Mouse (Mus musculus) urinary bladder, postnatal 36 days (tissue): ENCODE measurements around the gene Prr13.

Experiments used
- DNase-seq, 2 experiments: peaks; one replicate each; pipeline ENCODE4 v3.0.0; 2022; ENCODE audit warnings: low spot score in 2 of 2, mixed read lengths in 1 of 2

Gene Prr13

DNA sequence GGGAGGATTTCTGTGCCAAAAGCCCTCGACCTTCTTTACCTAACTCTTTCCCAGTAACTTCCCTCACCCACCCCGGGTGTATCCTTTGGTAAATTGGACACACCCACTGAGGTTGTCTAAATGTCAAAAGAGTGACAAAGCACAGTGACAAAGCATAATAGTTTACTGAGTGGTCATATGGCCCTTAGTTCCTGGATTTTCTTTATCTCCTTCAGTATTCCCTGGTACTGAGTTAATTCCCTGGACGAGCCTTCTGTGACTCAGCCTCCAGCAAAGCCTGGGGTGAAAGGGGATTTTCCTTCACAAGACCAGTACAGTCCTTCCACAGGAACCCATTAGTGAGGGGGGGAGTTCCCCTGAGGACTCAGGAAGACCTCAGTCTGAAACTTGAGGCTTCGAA lies 2.1 kb downstream of the Prr13 start:
- no peak for DNase-seq

GRCm38 (mm10) chr15:102461430-102462075 lies 2.7 kb downstream of the Prr13 start:
- DNase-seq = no peak

DNA sequence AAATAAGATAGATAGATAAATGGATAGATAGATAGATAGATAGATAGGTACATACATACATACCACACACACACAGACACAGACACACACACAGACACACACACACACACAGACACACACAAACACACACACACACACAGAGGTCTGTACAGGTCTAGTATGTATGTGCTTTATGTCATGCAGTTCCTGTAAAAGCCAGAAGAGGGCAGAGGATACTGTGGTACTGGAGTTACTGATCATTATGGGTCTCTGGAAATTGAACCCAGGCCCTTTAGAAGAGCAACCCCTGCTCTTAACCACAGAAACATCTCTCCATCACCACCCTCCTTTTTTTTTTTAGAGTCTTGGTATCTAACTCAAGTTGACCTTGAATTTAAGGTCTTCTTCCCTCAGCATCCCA lies 4.8 kb downstream of the Prr13 start:
- DNase-seq = no peak

GRCm38 (mm10) chr15:102468675-102469370 lies 10.0 kb downstream of the Prr13 start:
- DNase-seq = no peak

- DNase-seq = peak; percentile 88 to 96
Measured at GRCm38 (mm10) chr15:102470183-102470604, 11.4 kb downstream of the Prr13 start, which contains the start of gene Pcbp2. Gene Pcbp2 (plus strand): TSS chr15:102470539.

GRCm38 (mm10) chr15:102470605-102471294 lies 11.9 kb downstream of the Prr13 start:
- DNase-seq = peak; percentile 70 to 74

- no peak for DNase-seq
Measured at GRCm38 (mm10) chr15:102471295-102471645, 12.4 kb downstream of the Prr13 start.

DNA sequence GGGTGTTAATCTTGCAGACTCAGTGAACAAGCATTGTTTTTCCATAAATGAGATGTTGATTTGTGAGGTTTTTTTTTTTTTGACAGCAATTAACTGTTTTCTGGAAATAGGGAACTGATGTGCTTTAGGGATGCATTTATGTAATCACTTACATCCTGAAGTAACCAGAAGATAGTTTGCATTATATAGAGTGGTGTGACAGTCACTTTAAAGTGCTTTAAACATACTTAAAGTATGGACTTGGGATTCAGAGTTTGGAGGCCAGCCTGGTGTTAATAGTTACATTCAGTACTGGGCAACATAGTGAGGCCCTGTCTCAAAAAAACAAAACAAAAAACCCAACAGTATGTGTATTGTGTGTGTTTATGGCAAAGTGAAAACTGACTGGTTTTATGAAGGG lies 12.9 kb downstream of the Prr13 start:
- no peak for DNase-seq

- no peak for DNase-seq
Measured at GRCm38 (mm10) chr15:102473246-102473645, 14.4 kb downstream of the Prr13 start.

DNA sequence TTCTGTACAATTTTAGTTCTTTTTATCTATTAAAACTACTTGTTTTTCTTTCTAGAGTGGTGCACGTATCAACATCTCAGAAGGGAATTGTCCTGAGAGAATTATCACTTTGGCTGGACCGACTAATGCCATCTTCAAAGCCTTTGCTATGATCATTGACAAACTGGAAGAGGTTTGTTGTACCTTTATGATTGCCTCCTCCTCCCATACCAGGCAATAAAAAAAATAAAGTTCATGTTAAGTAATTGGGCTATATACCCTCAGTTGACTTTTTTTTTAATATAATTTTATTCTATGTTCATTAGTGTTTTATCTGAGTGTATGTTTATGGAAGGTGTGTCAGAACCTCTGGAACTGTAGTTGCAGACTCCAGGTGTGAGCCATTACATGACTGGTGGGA lies 15.7 kb downstream of the Prr13 start:
- no peak for DNase-seq

DNA sequence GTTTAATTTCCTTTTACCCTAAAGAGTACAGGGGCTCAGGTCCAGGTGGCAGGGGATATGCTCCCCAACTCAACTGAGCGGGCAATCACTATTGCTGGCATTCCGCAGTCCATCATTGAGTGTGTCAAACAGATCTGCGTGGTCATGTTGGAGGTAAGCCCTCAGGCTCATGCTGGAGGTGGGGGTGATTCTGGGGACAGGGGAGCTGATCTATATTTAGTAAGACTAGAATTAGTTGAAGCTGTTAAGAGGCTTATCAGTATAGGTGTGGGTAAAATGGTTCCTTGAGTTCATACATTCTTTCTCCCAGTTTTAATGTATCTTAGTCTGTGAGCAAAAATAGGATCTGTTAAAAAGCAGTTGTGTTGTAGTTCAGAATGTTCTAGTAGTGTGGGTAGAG lies 24.3 kb downstream of the Prr13 start:
- no peak for DNase-seq

DNA sequence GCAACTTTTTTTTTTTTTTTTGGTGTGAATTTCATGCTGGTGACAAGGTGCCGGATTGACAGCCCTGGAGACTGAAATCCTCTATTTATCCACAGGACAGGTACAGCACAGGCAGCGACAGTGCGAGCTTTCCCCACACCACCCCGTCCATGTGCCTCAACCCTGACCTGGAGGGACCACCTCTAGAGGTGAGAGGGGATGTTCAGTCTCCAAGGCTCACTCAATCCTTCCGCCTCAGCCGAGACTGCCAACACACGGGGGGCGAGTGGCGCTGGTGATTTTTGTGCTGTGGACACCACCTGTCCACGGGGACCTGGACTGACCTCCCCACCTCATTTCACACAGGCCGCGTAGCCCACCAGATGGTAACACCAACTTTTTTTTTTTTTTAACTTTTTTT lies 27.0 kb downstream of the Prr13 start:
- DNase-seq = no peak

GRCm38 (mm10) chr15:102487664-102488063 lies 28.8 kb downstream of the Prr13 start:
- no peak for DNase-seq

GRCm38 (mm10) chr15:102498322-102498721 lies 39.5 kb downstream of the Prr13 start:
- DNase-seq = no peak

DNA sequence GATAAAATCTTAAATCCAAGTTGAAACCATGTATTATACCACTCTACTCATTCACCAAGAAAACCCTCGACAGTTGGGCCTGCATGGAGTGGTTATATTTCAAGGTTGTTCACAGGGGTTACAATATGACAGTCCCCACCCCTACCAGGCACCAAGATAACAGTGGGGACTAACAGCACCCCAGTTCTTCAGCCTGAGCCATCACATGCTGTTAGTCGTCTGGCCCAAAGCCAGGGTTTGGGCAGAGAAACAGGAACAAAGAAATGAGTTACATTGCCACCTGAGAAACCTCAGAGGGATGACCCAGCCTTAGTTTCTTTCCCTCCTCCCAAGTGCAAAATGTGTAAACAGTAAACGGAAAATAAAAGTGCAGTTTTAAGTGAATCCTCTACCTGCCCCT lies 40.5 kb downstream of the Prr13 start:
- DNase-seq = no peak

- no peak for DNase-seq
Measured at GRCm38 (mm10) chr15:102499851-102500250, 41.0 kb downstream of the Prr13 start.

DNA sequence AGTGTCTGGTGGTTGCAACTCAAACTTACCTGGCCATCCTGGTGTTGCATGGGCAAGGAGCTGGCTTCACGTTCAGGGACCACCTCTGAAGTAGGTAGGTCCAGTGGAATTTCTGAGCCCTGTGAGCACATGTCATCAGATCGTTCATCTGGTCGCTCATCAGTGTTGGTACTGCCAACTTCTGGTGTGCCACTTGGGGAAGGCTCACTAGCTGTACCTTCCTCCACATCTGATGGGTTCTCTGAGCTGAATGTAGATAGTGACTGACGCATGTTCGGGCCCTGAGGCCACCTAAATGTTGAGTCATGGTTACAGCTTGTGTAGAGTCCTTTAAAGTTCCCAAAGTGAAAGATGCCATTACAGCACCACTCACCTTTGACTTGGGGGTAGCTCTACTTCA lies 41.7 kb downstream of the Prr13 start:
- no peak for DNase-seq

DNA sequence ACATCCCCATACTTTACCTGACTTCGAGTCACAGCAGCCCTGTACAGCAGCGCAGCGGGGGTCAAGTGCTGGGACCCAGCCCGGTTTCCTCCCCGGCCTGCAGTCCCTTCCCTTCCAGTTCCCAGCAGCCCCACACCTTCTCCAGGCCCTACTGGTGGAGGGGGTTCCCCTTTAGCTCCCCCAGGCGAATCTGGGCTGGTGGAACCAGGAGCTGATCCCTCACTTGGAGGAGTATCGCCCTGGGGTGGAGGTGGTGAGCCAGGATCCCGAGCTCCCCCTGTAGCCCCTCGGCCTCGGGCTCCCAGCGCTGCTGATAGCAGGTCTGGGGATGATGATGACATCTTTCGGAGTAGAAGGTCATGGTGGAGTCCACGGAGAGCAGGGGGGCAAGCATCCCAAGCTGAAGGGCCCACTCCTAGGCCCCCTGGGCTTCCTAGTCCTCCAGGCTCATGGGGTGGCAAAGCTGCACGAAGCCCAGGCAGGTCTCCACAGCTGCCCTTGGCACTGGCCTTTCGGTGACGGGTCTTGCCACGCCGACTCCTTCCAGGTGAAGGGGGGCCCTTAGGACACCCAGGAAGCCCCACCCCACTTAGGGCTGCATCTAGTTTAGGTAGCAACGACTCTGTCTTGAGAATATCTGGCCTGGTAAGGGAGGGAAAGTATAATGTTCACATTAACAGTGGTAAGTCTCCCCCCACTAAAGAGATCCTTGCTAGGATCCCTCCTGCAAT lies 42.4 kb downstream of the Prr13 start:
- DNase-seq = no peak

DNA sequence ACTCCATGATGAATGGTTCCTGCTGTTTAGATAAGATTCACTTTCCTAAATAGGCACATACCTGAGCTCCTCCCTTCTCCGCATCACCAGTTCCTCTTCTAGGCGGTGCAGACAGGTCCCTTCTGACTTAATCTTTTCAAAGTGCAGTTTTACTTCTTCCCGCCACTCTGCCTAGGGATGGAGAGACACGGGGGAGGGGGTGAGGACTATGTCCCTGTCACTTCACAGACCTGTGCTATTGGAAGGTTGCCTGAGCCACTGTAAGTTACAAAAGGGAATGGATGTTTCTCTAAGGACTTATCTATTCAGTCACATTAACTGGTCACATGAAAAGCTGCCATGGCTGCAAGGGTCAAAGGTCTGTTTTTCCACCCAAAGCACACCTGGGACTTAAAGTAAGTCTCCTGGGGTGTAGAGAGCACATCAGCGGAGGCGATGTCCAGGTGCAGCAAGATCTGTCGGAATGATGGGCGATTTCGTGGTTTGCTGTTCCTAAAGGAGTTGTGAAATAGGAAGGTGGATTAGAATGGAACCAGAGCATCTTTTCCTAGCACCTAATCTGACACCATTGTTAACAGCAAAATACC lies 43.5 kb downstream of the Prr13 start:
- no peak for DNase-seq

DNA sequence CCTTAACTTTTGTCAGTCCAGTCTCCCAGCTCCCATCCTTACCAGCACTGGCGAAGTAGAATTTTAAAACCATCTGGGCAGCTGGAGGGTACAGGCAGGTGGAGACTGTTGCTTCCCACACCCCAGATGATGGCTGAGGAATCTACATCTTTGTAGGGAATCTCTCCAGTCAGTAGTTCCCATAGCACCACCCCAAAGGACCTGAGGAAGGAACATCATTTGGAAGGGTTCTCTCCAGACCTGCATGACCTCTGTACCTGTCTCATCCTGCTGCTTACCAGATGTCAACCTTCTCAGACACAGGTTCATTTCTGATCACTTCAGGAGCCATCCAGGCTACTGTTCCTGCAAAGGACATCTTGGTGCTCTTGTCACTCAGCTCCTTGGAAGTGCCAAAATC lies 44.6 kb downstream of the Prr13 start, which contains the start of gene Gm10337:
Gene Gm10337, plus strand, starts transcription at position 276 of the 400 bp plus-strand sequence.
- DNase-seq = no peak

GRCm38 (mm10) chr15:102503924-102504782 lies 45.3 kb downstream of the Prr13 start:
- DNase-seq = no peak
